Mouse (Mus musculus) kidney, embryonic 14.5 days (tissue): ENCODE results near the gene Rtn4rl2. TPM values are rescaled to one million over a fixed set of nuclear protein-coding genes. Genes with fewer than 3 reads are reported as not detected.
"Not testable (repeated sequence)": the region's sequence is repeated elsewhere in the genome, so short reads cannot be mapped to it uniquely, and the experiment has no call there.

Experiments used
- ATAC-seq: fragments of 200-750 bp; cut with Nextera tagmentation; 2 replicates; pipeline ENCODE4 v1.8.0; 2017; ENCODE audit warnings: moderate number of reproducible peaks, mild to moderate bottlenecking, moderate TSS enrichment, moderate library complexity; ENCODE audit not compliant: low FRiP score, low TSS enrichment
- H3K27ac ChIP-seq: fragments of 300-500 bp; sonication (generic); 2 replicates; pipeline ENCODE4 v1.5.1; 2014; ENCODE audit warnings: low read depth, mild to moderate bottlenecking, low read length, moderate library complexity, mixed read lengths
- H3K27me3 ChIP-seq: fragments of 300-500 bp; sonication (generic); 2 replicates; pipeline ENCODE4 v1.6.1; 2014; ENCODE audit warnings: mild to moderate bottlenecking, low read length; ENCODE audit not compliant: control insufficient read depth, insufficient read depth
- H3K36me3 ChIP-seq: fragments of 300-500 bp; sonication (generic); 2 replicates; pipeline ENCODE4 v1.6.1; 2014; ENCODE audit warnings: low read length, mixed read lengths; ENCODE audit not compliant: control insufficient read depth, insufficient read depth
- H3K4me1 ChIP-seq: fragments of 300-500 bp; sonication (generic); 2 replicates; pipeline ENCODE4 v1.6.1; 2014; ENCODE audit warnings: low read length, mixed read lengths; ENCODE audit not compliant: control insufficient read depth, insufficient read depth
- H3K4me2 ChIP-seq: fragments of 300-500 bp; sonication (generic); replicated peaks from 2 replicates; pipeline ENCODE4 v1.6.1; 2014; ENCODE audit warnings: low read depth, mild to moderate bottlenecking, low read length
- H3K4me3 ChIP-seq: fragments of 300-500 bp; sonication (generic); 2 replicates; pipeline ENCODE4 v1.5.1; 2014; ENCODE audit warnings: mild to moderate bottlenecking, low read length
- H3K9ac ChIP-seq: fragments of 300-500 bp; sonication (generic); 2 replicates; pipeline ENCODE4 v1.6.1; 2014; ENCODE audit warnings: low read depth, mild to moderate bottlenecking, low read length, moderate library complexity
- H3K9me3 ChIP-seq: fragments of 300-500 bp; sonication (generic); 2 replicates; pipeline ENCODE4 v1.6.1; 2016; ENCODE audit warnings: low read length; ENCODE audit not compliant: control insufficient read depth
- WGBS: fragments of 180-500 bp; shearing (Covaris S2); extraction: QIAGEN DNeasy Blood & Tissue Kit; methylation state at CpG from one replicate; pipeline ENCODE4 v1.1.7; 2014; 5-methylcytosine and 5-hydroxymethylcytosine counted together
- polyA plus RNA-seq: library from polyadenylated mRNA; unstranded; fragments of >200 nt; fragmentation: Nextera tagmentation; extraction: Ambion mirVana; gene quantifications from 2 replicates; pipeline ENCODE4 v1.2.1, GENCODE M21; 2014

The Rtn4rl2 gene
- polyA plus RNA-seq, 1 experiment from 2014 or later, result 1.6 TPM

DNA sequence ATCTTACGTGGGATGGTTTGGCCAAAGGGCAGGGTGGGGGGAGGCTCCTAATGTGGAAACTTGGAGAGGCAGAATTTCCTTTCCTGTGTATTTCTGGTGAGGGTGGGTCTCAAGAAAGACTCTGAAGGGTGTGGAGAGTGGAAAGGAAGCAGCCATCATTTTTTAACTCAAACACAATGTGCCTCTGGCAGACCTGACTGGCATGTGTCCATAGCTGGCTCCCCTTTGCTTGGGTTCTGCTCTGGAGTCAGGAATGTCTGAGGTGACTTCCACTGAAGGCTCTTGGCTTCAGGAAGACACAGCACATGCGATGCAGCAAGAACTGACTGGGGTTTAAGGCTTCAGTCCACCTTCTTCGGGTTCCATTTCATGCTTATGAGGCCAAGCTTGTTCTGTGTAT is 28.8 kb upstream of the Rtn4rl2 start:
- 76% methylated on average over 3 of the region's 3 CpGs for WGBS
- ATAC-seq, result no peak
- no peak overlapping the region for H3K9ac ChIP-seq
- H3K4me2 ChIP-seq, result no peak overlapping the region
- H3K36me3 ChIP-seq, result no peaks in the 10 kb centered on the region
- H3K9me3 ChIP-seq, result no peaks in the 10 kb centered on the region
- no peaks in the 10 kb centered on the region for H3K27me3 ChIP-seq
- no peak overlapping the region for H3K27ac ChIP-seq
- H3K4me3 ChIP-seq, result no peak overlapping the region
- 0 out of 2 replicates have a peak, but pooled peaks cover 2% of the 10 kb centered on the region for H3K4me1 ChIP-seq

DNA sequence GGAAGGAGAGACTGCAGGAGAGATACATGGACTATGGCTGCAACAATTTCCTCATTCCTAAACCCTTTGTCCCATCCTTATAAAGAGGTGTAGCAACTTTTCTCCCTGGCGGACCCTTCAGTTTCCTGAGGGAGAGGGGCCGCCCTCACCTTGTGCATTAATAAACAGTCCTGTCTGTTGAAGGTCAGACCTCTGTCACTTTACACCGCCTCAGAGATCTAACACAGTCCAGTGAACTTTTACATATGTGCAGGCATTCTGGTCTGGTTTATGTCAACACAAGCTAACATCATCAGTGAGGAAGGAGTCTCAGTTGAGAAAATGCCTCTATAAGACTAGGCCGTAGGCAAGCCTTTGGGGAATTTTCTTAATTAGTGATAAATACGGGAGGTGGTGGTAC is 27.4 kb upstream of the Rtn4rl2 start:
- H3K27me3 ChIP-seq, result no peaks in the 10 kb centered on the region
- no peaks in the 10 kb centered on the region for H3K36me3 ChIP-seq
- 71% methylated on average over 5 of the region's 5 CpGs for WGBS
- no peak for ATAC-seq
- H3K9ac ChIP-seq, result no peak overlapping the region
- H3K9me3 ChIP-seq, result no peaks in the 10 kb centered on the region
- H3K27ac ChIP-seq, result no peak overlapping the region
- no peak overlapping the region for H3K4me2 ChIP-seq
- H3K4me1 ChIP-seq, result 0 out of 2 replicates have a peak, but pooled peaks cover 2% of the 10 kb centered on the region
- no peak overlapping the region for H3K4me3 ChIP-seq

GRCm38 (mm10) chr2:84912722-84913121 is 26.2 kb upstream of the Rtn4rl2 start:
- Histone ChIP-seq H3K4me3 (no peak overlapping the region), H3K36me3 (no peaks in the 10 kb centered on the region), H3K4me2 (no peak overlapping the region), H3K27ac (no peak overlapping the region), H3K27me3 (no peaks in the 10 kb centered on the region), H3K4me1 (0 out of 2 replicates have a peak, but pooled peaks cover 2% of the 10 kb centered on the region), H3K9ac (no peak overlapping the region), H3K9me3 (no peaks in the 10 kb centered on the region)
- ATAC-seq, result no peak
- WGBS, result 40% methylated on average over 3 of the region's 3 CpGs

DNA sequence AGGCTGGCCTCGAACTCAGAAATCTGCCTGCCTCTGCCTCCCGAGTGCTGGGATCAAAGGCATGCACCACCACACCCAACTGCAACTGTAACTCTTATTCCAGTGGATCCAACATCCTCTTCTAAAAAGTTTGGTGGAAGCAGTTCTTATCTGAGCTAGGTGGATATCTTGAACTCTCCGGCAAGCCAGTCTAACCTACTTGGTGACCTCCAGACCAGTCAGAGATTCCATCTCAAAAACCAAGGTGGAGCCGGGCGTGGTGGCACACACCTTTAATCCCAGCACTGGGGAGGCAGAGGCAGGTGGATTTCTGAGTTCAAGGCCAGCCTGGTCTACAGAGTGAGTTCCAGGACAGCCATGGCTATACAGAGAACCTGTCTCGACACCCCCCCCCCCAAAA is 10.2 kb upstream of the Rtn4rl2 start:
- ATAC-seq, H3K27me3 ChIP-seq: not testable (repeated sequence)

GRCm38 (mm10) chr2:84895495-84896198 is 9.1 kb upstream of the Rtn4rl2 start:
- WGBS, result 37% methylated on average over 4 of the region's 4 CpGs
- H3K4me2 ChIP-seq, result no peak overlapping the region
- no peaks in the 10 kb centered on the region for H3K4me1 ChIP-seq
- ATAC-seq, result no peak
- no peaks in the 10 kb centered on the region for H3K9me3 ChIP-seq
- H3K4me3 ChIP-seq, result no peak overlapping the region
- H3K27ac ChIP-seq, result no peak overlapping the region
- no peaks in the 10 kb centered on the region; the same call in 1 of the 2 replicates for H3K27me3 ChIP-seq
- H3K36me3 ChIP-seq, result no peaks in the 10 kb centered on the region
- H3K9ac ChIP-seq, result no peak overlapping the region

More for the DNA sequence above, 10.2 kb upstream of the Rtn4rl2 start:
- not testable (repeated sequence) for H3K9me3 ChIP-seq, H3K4me1 ChIP-seq, H3K9ac ChIP-seq, H3K27ac ChIP-seq, H3K4me2 ChIP-seq, H3K36me3 ChIP-seq, H3K4me3 ChIP-seq
- 94% methylated on average over 6 of the region's 6 CpGs for WGBS

DNA sequence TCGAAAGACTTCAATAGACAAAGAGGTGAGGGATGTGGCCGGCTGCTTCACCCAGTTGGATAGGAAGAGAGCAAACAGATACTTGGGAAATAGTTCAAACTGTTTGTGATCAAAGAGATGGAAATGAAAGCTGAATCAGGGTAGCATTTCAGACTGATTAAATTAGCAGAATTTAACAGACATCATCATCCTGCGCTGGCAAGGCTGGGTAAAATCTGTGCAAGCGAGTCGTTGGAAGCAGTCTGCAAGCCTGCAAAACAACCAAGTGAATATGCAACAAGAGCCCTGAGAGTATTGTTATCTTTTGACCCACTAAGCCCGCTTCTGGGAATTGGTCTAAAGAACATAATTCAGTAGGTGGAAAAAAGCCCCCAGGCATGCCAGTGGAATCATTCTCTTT is 6.8 kb upstream of the Rtn4rl2 start:
- 57% methylated on average over 6 of the region's 6 CpGs for WGBS

DNA sequence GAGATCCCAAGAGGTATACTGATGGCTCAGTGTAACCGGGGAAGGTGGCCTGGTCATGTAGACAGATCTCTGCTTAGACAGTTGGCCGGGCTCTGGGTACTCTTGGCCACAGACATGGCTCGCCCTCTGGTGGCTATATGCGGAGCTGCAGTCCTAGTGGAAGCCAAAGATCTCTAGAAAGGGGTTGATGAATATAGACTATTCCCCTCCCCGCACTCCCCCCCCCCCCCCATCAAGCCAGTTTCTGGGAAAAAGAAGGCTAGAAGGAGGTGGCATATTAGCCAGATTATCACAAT is 3.5 kb upstream of the Rtn4rl2 start:
- H3K9me3 ChIP-seq, result no peaks in the 10 kb centered on the region
- ATAC-seq, result no peak
- no peak overlapping the region for H3K9ac ChIP-seq
- peaks cover 16% of the 10 kb centered on the region for H3K4me1 ChIP-seq
- no peak overlapping the region for H3K27ac ChIP-seq
- H3K4me2 ChIP-seq, result no peak overlapping the region
- H3K36me3 ChIP-seq, result no peaks in the 10 kb centered on the region
- WGBS, result under 1% methylated on average over 5 of the region's 5 CpGs
- no peak overlapping the region for H3K4me3 ChIP-seq
- H3K27me3 ChIP-seq, result peaks cover 40% of the 10 kb centered on the region

More for the DNA sequence above, 6.8 kb upstream of the Rtn4rl2 start:
- no peak overlapping the region for H3K4me3 ChIP-seq
- no peak for ATAC-seq
- H3K4me1 ChIP-seq, result no peaks in the 10 kb centered on the region; the same call in 1 of the 2 replicates
- H3K9me3 ChIP-seq, result no peaks in the 10 kb centered on the region
- no peak overlapping the region for H3K27ac ChIP-seq
- H3K27me3 ChIP-seq, result peaks cover 9% of the 10 kb centered on the region
- H3K4me2 ChIP-seq, result no peak overlapping the region
- H3K36me3 ChIP-seq, result no peaks in the 10 kb centered on the region
- H3K9ac ChIP-seq, result no peak overlapping the region

DNA sequence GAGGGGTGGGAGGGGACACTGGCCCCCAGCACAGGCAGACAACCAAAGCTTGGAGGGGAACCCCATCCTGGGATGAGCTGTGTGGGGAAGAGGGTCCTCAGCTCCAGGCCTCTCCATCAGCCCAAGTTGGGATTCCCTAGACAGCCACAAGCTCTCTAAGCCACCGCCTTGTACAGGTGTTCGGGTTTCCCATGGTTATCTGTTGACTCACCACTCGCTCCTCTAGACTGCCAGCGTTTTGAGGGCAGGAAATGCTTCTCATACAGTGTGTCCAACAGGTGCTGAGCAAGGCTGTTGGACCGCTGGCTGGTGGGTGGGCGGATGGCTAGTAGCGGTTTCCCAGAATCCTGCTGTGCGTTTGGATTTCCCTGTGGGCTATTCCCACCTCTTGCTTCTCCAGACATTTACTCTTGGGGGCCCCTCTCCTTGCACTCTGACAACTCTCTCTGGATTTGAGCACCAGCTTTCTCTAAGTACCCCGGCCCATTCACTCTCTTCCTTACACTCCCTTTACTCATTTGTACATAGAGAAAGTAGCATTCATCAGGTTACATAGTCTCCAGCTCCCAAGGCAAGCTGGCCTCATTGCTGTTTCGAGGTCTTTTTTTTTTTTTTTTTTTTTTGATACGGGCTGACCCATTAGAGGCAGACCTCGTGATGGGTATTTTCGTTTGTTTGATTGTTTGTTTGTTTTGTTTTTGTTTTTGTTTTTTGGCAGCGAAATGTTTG is 3.0 kb upstream of the Rtn4rl2 start:
- peaks cover 45% of the 10 kb centered on the region for H3K27me3 ChIP-seq
- no peak overlapping the region for H3K27ac ChIP-seq
- no peak overlapping the region for H3K9ac ChIP-seq
- peak overlapping the region; percentile 46 for H3K4me2 ChIP-seq
- 17% methylated on average over 14 of the region's 14 CpGs for WGBS
- peaks cover 16% of the 10 kb centered on the region for H3K4me1 ChIP-seq
- H3K4me3 ChIP-seq, result peak overlapping the region; percentile 25
- no peak for ATAC-seq
- no peaks in the 10 kb centered on the region for H3K9me3 ChIP-seq
- no peaks in the 10 kb centered on the region for H3K36me3 ChIP-seq

- Histone ChIP-seq H3K9ac (peak overlapping the region; percentile 28; the same call in 1 of the 2 replicates), H3K27ac (no peak overlapping the region), H3K4me2 (peak overlapping the region; percentile 46), H3K36me3 (no peaks in the 10 kb centered on the region), H3K27me3 (peaks cover 52% of the 10 kb centered on the region), H3K9me3 (no peaks in the 10 kb centered on the region), H3K4me1 (peaks cover 18% of the 10 kb centered on the region), H3K4me3 (peak overlapping the region; percentile 25)
- WGBS, result 3% methylated on average over 28 of the region's 28 CpGs
- ATAC-seq, result no peak
Measured at GRCm38 (mm10) chr2:84888657-84889315, 2.3 kb upstream of the Rtn4rl2 start.
